Mouse (Mus musculus) ovary, postnatal 14 days (tissue): ENCODE results near the gene Atad1.
"Not testable (repeated sequence)": the region's sequence is repeated elsewhere in the genome, so short reads cannot be mapped to it uniquely, and the experiment has no call there.

Experiments
- DNase-seq: peaks from one replicate; pipeline ENCODE4 v3.0.0; 2022; ENCODE audit warnings: low spot score

The Atad1 gene

DNA sequence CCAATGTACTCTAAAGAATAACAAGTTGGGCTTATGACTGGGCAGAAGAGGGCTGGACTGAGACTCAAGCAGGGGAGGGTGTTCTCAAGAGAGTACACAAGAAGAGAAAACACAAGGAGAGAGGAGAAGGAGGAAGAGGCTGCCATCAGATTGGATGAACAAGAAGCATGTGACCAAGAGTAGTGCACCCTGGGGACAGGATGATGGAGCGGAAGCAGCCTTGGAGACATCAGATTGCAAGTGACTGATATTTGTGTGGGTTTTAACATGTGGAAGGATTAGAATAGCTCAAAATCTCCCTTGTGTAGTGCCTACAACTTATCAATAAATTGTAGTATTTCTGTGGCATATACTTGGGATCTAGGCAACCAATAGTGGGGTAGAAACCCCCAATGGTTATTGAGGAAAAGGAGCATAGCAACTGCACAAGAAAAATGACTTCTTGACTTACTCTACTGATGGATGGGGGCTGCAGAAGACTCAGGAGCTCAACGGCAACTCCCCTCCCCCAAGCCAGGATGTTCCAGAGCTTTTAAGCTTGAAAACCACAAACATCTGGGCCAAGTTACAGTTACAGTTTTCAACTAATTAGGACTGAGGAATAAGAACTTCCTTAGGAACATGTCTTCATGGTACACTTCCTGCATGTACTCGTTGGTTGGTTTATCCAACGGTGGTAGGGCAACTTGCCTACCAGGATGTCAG, 1.2 kb upstream of the Atad1 start:
- no peak for DNase-seq

DNA sequence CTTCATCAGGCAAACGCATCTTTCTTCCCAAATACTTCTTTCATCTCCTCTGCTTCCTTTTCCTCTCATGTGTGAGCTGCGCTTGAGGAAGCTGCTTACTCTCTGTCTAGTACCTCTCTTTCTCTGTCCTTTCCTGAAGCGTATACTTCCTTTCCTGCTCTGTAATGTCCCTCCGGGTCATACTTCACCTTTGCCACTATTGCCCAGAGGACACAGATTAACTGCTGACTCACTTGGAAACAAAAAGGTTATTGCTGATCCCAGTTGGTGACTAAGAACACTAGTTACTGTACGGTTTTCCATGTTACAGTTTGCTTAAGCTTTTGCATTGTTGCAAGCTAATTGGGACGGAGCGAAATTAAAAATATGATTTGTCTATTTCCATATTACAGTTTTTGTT, 1.7 kb downstream of the Atad1 start:
- DNase-seq, result no peak

DNA sequence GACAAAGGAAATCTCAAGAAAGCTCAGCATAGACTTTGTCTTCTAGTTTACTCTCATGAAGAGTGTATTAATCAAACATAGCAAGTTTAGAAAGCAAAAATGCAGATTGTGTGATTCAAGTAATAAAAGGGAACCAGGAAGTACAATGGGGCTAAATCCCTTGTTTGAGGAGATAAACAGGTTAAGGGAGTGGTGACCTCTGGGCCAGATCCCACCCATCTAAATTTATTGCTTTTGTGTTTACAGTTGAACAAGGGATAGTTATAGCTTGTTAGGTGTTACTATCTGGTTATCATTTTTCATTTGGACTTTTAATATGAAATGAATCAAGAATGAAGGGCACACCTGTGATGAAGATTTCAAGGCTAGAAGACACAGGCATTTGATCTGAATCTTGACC, 6.7 kb downstream of the Atad1 start:
- no peak for DNase-seq

DNA sequence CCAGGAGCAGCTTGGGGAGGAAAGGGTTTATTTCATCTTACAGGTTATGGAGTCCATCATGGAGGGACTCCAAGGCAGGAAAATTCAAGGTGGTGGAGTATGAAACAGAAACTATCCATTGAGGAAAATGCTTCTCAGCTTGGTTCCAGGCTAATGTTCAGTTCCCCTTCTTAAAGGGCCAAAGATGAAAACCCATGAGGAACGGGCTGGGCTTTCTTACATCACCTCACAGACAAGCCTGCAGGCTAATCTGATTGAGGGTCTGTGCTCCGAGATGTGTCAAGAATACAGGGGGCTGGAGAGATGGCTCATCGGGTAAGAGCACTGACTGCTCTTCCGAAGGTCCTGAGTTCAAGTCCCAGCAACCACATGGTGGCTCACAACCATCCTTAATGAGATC, 9.8 kb downstream of the Atad1 start:
- no peak for DNase-seq

DNA sequence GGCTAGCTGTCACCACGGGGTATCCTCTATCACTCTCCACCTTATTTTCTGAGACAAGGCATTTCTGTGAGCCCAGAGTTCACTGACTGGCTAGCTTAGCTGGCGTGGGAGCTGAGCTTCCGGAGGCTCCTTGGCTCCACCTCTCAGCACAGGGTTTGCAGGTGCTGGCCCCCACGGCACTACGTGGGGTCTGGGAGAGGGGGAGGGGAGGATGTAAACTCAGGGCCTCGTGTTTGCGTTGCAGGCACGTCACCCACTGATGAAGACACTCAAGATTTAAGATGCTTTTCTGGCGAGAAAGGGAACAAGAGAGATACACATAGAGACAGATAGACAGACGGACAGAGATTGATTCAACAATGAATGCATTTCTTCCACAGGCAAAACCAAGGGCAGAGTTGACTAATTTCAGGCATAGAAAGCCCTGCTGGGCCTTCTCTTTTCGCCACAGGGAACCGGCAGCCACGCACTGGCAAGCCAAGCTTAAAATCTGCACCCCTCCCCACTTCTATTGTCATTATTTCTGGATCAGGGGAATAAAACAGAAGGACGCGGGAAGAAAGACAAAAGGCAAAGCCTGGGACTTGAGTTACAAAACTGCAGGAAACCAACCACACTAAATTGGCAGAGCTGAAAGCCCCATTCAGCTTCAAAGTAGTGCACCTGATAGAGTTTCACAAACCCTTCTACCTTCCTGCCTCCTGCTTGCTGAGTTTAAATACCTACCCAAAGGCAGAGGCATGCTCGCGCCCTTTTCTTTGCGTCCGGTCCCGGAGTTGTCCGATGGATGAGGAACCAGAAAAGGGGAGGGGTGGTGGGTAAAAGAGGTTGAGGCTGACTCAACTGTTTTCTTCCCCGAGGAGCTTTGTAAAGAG, 12.9 kb downstream of the Atad1 start:
- no peak for DNase-seq

DNA sequence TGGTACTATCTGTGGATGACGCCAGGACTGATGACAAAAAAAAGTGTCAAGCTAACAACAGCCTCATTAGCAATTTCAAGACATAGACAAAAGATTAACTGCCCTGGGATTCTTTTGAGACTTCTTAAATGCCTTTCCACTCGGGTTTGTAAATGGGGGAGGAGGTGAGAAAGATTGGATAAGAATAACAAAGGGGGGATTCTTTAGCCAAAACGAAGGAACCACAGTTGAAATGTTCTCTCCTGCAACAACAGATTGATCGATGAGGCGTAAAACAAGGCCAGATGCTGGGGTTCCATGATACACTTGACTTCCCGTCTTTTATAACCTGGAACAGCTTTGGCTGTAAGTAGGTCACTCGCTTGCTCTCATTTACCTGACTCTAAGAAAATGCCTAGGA, 15.8 kb downstream of the Atad1 start:
- no peak for DNase-seq

DNA sequence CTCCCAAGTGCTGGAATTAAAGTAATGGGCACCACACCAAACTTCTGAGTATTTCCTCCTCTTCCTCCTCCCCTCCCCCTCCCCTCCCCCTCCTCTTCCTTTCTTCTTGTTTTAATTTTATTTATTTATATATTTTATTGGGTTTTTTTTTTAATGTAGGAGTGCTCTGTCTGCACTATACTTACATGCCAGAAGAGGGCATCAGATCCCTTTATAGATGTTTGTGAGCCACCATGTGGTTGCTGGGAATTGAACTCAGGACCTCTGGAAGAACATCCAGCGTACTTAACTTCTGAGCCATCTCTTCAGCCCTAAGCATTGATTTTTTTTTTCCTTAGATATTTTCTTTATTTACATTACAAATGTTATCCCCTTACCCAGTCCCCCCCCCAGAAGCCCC, 19.3 kb downstream of the Atad1 start:
- DNase-seq, result no peak

DNA sequence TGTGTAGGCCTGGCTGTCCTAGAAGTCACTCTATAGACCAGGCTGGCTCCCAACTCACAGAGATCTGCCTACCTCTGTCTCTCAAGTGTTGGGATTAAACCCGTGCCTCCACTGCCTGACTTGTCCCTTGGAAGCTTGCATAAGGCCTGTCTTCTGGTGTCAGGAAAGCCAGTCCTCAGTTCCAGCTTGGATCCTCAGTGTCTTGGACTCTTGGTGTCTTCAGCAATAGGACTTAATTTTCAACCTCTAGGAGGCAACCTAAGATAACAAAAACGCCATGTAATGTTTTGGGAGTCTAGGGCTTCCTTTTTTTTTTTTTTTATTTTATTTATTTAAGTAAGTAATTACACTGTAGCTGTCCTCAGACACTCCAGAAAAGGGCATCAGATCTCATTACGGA, 22.0 kb downstream of the Atad1 start:
- DNase-seq, result no peak

DNA sequence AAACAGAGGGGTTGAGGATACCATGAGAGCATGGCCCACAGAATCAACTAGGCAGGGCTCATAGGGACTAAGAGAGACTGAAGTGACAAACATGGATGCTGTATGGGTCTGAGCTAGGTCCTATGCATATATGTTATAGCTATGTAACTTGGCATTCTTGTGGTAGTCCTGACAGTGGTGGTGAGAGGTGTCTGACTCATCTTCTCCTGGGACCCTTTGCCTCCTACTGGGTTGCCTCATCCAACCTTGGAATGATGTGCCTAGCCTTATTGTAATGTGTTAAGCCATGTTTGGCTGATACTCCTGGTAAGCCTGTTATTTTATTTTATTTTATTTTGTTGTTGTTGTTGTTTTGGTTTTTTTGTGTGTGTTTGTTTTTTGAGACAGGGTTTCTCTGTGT, 23.9 kb downstream of the Atad1 start:
- DNase-seq, result no peak

DNA sequence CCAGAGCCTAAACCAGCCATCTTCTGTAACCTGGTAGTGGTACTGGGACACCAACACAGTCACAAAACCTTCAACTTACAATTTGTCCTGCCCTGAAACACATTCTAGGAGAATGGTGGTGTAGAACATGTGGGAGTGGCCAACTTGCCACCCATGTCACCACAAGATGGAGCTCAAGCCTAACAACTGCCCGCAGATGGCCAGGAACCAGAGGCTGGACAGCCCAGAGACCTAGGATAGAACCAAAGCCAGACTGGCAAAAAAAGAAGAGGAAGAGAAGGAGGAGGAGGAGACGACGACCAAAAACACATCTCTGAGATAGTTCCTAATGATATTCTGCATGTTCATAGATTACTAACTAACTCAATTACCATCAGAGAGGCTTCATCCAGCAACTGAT, 24.4 kb downstream of the Atad1 start:
- DNase-seq, result peak; percentile 61

DNA sequence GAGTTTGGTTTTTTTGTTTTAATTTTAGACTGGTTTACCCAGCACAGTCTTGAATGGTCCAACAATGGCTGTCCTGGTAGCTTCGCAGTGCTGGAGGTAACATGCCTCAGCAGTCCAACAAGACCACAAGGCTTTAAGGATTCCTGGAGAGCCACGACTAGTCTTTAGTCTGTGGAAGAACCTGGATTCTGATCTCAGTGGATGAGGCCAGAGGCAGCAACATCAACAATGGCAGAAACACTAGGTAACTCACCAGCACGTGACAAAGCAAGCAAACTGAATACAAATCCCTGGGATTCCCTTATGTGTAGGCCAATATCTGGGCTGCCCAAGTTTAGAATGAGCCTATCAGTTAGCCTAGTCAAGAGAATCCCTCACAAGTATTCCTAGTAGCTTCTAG, 26.1 kb downstream of the Atad1 start:
- no peak for DNase-seq

DNA sequence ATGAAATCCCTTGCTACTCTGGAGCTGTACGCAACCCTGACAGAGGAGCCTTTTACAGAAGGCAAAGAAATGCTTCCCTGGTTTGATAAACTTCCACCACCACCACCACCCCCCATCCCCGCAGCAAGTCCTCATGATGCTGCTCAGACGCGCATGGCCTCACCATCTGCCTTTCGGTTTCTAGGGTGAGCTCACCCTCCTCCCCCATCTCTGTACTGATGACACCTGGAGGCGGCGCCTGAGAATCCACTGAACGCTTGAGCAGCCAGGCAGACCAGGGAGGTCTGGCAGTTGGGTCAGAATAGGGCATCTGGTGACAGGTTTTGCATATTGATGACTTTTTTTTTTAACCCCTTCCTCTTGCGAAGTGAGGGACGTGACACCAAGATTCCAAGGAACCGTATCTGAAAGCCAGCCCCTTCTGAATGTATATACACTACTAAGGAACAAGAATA, 27.0 kb downstream of the Atad1 start:
- peak; percentile 43 for DNase-seq

DNA sequence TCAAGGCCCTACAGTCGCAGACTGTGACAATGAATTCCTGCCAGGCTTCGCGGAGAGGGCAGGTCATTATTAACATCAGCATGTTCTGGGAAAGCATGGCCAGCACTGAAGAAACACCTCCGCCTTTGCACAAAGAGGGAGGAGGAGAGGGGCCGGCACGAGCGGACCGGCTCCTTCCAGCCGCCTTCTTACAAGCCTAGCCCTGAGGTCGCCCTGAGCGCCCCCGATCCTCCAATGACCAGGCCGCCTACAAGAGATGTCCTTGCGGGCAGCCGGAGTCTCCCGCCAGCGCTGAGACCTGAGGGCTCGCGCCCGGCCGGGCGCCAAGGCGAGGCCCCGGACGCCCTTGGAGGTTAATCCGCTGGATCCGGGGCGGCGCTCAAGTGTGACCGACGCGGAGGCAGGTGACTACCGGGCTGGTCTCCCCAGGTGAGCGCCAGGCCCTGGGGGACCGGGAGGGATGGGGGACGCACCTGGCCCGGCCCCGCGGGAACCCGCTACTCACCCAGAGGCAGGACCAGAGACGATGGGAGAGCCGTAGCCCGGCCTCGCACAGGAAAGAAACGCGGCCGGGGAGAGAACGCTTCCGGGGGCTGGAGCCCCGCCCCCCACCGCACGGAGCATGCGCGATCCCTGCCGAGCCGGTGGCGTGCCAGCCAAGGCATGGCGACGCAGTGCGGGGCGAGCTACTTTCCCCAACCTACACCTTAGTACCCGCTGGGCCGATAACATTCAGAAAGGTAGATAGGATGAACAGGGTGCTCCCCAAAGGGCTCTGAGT, 27.6 kb downstream of the Atad1 start:
- peak; percentile 86 for DNase-seq

DNA sequence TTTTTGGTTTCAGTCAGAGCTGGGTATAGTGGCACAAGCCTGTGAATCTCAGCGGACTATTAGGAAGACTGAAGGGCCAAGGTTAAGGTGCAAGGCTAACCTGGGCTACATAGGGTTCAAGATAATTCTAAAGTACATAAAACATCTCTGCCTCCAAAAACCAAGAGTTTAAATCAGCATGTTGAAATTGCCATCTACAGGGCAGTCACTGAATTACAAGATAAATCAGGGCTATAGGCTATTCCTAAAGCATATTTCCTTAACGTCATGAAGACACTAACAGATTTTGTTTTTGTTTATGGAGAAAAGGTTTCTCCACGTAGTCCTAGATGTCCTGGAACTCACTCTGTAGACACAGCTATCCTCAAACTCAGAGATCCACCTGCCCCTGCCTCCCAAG, 29.3 kb downstream of the Atad1 start:
- DNase-seq, result no peak

DNA sequence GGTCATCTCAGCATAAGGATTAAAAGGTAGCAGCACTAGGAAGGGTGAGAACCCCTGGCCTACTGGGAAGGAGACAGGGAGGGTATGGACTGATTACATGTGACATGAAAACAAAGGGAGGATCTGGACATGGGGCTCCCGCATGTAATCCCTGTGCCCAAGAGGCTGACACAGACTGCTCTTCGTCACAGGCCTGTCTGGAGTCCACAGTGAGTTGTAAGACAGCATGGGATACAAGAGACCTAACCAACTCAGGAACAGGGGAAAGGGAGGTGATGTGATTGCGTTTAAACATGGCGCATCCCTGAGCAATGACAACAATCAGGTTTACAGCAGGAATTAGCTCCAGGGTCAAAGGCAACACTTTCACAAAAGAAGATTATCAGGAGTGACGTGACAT, 30.6 kb downstream of the Atad1 start:
- DNase-seq, result no peak

DNA sequence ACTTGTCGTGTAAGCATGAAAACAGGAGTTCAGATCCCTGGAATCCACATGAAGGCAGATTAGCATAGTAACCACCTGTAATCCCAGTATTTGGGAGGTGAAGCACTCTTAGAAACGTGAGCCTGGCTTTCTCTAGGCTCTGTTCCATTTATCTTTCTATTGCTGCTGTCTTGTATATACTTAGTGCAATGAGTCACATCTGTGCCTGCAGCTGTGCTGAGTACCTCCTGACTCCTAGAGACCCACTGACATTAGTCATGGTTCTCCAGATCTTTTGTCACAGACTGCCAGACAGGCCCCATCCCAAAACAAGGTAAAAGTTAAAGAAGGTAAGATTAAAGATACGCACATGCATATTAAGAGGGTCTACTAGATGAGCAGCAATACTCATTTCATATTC, 37.4 kb downstream of the Atad1 start:
- DNase-seq, result no peak

DNA sequence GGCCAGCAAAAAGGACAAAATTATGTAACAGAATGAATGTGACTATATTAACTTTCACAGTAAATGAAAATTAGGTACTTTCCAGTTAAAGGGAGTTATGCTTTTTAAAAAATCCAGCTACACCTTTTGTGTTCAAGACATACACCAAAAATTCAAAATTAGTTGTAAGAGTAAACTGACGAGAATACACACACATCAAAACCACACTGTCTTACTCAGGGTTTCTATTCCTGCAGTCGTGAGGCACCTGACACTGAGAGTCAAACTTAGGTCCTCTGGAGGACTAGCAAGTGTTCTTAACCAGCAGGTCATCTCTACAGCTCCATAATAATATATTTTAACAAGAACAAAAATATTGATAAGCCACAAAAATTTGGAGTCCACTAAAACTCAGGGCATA, 42.9 kb downstream of the Atad1 start:
- DNase-seq, result no peak

DNA sequence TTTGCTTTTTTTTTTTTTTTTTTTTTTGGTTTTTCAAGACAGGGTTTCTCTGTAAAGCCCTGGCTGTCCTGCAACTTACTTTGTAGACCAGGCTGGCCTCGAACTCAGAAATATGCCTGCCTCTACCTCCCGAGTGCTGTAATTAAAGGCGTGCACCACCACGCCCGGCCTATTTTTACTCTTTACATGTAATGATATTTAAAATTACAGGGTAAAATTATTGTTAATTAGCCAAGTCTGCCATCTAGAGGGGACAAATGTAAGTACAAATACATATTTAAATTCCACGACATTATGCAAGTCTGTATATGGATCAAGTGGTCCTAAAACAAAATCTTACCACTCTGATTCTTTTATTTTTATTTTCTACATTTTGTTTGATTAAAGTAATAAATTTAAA, 49.9 kb downstream of the Atad1 start:
- no peak for DNase-seq

DNA sequence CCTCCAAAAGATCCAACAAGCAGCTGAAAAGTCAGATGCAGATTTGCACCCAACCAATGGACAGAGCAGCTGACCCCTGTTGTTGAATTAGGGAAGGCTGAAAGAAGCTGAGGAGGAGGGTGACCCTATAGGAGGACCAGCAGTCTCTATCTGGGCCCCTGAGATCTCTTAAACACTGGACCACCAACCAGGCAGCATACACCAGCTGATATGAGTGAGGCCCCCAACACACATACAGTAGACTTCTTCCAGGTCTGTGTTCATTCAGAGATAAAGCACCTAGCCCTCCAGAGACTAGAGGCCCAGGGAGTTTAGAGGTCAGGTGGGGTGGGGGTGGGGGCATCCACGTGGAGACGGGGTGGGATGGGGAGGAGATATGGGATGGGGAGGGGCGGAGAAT, 51.4 kb downstream of the Atad1 start:
- DNase-seq, result not testable (repeated sequence)

DNA sequence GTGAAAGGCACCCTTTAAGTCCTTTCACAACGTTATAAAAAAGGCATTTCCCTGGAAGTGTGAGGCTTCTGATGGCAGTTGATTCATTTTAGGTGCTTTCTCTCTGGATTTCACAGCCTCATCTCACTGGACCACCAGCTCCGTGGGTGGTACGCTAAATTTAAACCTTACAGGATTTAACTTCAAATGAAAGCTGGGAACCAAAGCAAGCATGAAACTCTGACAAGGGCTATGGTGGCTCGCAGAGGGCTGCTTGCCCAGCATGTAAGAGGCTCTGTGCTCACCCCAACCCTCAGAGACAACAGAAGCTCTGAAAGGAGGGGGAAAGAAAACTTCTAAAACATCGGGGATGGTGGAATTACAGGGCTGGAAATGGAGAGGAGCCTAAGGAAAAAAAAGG, 51.9 kb downstream of the Atad1 start:
- no peak for DNase-seq

DNA sequence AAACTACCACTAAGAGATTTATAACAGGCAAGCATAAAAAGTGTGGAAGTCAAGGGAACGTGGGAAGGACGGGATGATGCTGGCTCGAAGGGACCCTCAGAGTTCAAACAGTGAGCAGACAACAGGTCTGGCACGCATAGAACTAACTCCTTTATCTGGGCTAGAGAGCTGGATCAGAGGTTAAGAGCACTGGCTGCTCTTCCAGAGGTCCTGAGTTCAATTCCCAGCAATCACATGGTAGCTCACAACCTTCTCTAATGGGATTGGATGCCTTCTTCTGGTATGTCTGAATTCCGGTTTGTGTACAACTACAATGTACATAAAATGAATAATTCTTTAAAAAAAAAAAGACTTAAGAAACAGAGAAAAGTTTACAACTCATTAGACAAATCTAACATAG, 56.5 kb downstream of the Atad1 start:
- no peak for DNase-seq

DNA sequence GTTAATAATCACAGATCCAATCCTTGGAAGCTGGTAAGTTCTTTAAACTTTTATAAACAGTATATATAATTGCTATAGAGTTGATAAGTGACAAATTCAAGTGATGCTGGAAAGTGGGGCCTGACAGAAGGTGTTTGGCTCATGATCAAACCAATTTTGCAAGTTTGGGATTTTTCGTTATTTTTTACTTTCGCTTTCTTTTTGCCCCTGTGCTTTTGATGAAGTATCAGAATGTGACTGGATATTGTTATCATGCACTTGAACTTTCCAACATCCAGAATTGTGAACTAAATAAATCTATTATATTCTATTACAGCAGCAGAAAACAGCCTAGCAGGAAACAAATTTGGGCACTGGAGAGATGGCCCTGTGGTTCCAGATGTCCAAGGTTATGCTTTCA, 58.7 kb downstream of the Atad1 start:
- DNase-seq, result no peak

DNA sequence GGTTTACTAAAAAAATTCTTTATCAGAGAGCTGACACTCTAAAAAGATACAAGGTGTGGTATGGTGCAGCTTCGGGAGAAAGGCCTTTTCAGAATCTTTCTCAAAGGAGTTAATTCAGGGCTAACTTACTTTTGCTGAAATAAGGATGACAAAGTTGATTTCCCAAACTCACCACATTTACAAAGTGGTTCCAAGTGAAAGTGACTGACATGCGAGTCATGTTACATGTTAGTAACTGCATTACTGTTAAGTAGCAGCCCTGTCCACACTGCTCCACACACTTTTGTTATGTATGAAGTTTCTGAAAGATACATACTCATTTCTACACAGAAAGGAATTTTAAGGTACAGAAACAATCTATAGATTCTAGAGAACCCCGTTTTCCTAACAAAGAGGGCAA, 63.8 kb downstream of the Atad1 start:
- DNase-seq, result no peak
